Mouse (Mus musculus): ENCODE measurements around the gene Cplx2. TPM values are rescaled to one million over a fixed set of nuclear protein-coding genes. Genes with fewer than 3 reads are reported as not detected.

Gene Cplx2
- polyA plus RNA-seq, 1 experiment from 2014 or later: 26.8 TPM

- no peaks in the 10 kb centered on the region for H3K36me3 ChIP-seq
- H3K9ac ChIP-seq (replicated peaks): no peak overlapping the region
- no peaks in the 10 kb centered on the region for H3K27me3 ChIP-seq
- 61% methylated on average over 6 of the region's 6 CpGs for WGBS
- H3K4me3 ChIP-seq: no peak overlapping the region
- H3K27ac ChIP-seq (replicated peaks): no peak overlapping the region; the same call in 1 of the 2 replicates
- H3K9me3 ChIP-seq: no peaks in the 10 kb centered on the region
- ATAC-seq (replicated peaks): no peak
- H3K4me2 ChIP-seq (replicated peaks): no peak overlapping the region
- peaks cover 15% of the 10 kb centered on the region for H3K4me1 ChIP-seq
These were observed 34.1 kb upstream of the Cplx2 start for GRCm38 (mm10) chr13:54337058-54337457.

DNA sequence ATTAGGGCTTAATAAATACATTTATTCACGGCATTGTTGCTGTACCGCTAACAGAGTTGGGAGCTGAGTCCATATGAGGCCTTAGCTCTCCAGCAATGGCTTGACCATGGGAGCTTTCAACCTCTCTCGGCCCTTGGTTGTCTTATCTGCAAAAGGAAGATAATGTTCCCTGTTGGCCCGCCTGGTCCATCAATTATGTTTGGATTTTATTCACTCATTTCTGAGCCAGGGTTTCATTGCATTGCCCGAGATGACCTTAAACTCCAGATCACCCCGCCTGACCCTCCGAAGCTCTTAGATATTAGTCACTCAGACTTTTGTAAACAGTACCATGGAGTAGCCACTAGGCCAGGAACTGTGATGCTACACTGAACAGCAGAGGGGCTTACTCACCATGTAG lies 33.6 kb upstream of the Cplx2 start:
- Histone ChIP-seq H3K27ac (replicated peaks) (no peak overlapping the region; the same call in 1 of the 2 replicates), H3K4me3 (no peak overlapping the region), H3K9me3 (no peaks in the 10 kb centered on the region), H3K9ac (replicated peaks) (no peak overlapping the region), H3K27me3 (no peaks in the 10 kb centered on the region), H3K4me1 (peaks cover 10% of the 10 kb centered on the region), H3K4me2 (replicated peaks) (no peak overlapping the region), H3K36me3 (no peaks in the 10 kb centered on the region)
- ATAC-seq (replicated peaks): no peak
- 84% methylated on average over 7 of the region's 7 CpGs for WGBS

DNA sequence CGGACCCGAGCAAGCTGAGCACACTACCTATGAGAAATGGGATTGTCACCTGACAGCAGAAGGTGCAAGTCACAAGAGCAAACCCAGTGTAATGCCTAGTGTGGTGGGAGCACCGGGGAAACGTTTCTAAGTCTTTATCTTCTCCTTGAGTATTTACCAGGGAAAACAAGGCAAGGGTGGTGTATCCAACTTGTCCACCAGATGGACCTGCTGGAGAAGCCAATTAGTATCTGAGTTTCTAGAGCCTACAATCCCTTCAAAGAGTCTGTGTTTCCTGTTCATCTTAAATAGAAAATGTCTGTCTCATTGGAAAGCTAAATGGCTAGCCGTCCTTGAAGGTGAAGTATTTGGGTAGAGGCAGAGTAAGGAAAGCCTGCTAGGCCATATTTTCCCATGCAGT lies 32.3 kb upstream of the Cplx2 start:
- ATAC-seq (replicated peaks): no peak
- H3K36me3 ChIP-seq: no peaks in the 10 kb centered on the region
- WGBS: 86% methylated on average over 5 of the region's 5 CpGs
- no peak overlapping the region for H3K4me3 ChIP-seq
- H3K27ac ChIP-seq (replicated peaks): no peak overlapping the region
- no peaks in the 10 kb centered on the region for H3K27me3 ChIP-seq
- H3K4me2 ChIP-seq (replicated peaks): no peak overlapping the region
- peaks cover 8% of the 10 kb centered on the region; the same call in 1 of the 2 replicates for H3K4me1 ChIP-seq
- H3K9ac ChIP-seq (replicated peaks): no peak overlapping the region
- no peaks in the 10 kb centered on the region for H3K9me3 ChIP-seq

DNA sequence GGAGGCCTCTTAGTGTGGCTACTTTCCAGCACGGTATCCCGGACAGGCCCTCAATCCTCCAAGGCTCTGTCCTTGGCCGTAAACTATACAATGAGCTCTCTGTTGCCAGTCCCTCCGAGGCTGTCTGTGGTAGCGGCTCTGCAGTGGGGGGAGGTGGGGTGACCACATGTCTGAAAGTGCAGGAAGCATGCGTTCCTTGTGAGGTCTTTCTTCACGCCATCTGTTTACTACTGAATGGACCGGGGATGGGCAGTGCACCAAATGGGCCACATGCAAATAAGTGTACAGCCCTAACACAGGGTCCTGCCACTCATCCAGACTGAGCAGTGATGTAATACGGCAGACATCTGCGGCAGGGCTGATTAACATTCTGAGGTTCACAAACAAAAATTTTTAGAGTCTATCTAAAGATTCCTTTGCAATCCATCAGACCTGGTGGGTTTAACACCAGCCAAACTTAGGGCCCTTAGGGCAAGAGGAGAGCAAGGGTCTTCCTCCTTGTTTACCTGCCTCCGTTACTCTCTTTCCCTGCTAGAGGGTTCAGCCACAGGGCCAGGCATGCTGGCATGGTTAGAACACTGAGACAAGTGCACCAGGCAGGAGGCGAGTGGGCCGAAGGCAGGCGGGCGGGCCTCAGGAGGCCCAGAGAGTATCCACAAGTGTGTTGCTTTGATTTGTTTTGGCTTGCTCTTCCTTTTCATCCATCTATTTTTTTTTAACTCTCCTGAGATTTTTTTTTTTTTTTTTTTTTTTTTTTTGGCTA lies 25.1 kb upstream of the Cplx2 start:
- Histone ChIP-seq H3K27me3 (no peaks in the 10 kb centered on the region), H3K36me3 (no peaks in the 10 kb centered on the region), H3K4me3 (no peak overlapping the region), H3K9me3 (no peaks in the 10 kb centered on the region), H3K9ac (replicated peaks) (no peak overlapping the region), H3K27ac (replicated peaks) (peak overlapping the region; percentile 82), H3K4me1 (peaks cover 14% of the 10 kb centered on the region), H3K4me2 (replicated peaks) (no peak overlapping the region)
- ATAC-seq (replicated peaks): peak; percentile 94
- WGBS: 20% methylated on average over 15 of the region's 15 CpGs

DNA sequence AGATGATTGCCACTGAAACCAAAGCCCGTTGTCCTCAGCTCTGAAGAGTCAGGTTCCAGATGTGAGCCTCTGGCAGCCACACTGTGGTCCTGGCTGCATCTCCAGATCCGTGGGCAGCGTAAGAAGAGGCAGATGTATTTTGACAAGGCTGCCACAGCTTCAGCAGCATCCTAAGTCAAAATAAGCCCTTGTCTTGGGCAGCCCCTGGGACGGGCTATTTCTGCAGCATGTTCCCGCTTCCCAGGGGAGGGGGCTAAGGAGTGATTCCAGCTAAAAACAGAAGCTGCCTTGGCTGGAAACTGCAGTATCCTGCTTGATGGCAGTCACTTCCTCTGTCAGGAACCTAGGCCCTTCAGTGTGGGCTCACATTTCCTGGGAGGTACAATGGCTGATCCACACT lies 23.1 kb upstream of the Cplx2 start:
- no peak overlapping the region for H3K4me2 ChIP-seq (replicated peaks)
- H3K36me3 ChIP-seq: no peaks in the 10 kb centered on the region
- H3K4me1 ChIP-seq: peaks cover 14% of the 10 kb centered on the region
- no peaks in the 10 kb centered on the region for H3K27me3 ChIP-seq
- H3K9ac ChIP-seq (replicated peaks): no peak overlapping the region
- ATAC-seq (replicated peaks): no peak
- no peak overlapping the region for H3K27ac ChIP-seq (replicated peaks)
- H3K9me3 ChIP-seq: no peaks in the 10 kb centered on the region
- 85% methylated on average over 5 of the region's 5 CpGs for WGBS
- no peak overlapping the region for H3K4me3 ChIP-seq

DNA sequence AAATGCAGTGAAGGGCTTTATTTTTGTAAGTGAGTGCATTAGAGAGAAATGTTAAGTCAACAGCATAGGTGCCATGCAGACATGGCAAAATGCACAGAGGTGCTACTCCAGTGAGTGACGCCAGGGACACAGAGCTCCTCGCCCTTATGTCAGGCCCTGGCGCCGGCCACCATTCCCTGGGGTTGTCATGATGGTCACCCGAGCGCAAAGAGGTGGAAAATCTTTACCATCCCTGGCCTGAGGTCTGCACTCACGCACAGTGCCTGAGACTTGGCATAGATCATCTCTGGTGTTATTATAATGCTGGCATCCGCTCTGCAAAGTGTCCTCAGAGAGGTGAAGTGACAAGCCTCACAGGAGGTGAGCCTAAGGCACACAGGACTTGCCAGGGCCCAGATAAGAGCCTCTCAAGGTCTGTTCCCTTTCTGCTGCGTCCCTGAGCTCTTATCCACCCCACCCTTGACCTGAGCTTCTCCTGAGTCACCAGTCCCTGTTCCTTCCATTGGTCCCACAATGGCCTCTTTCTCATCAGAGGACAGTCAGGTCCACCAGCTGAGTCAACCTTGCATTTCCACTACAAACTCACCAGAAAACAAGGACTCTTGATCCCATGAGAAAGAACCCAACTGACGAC lies 21.9 kb upstream of the Cplx2 start:
- no peaks in the 10 kb centered on the region for H3K9me3 ChIP-seq
- no peak overlapping the region for H3K27ac ChIP-seq (replicated peaks)
- no peaks in the 10 kb centered on the region for H3K27me3 ChIP-seq
- no peak overlapping the region for H3K9ac ChIP-seq (replicated peaks)
- no peak for ATAC-seq (replicated peaks)
- H3K4me1 ChIP-seq: peaks cover 14% of the 10 kb centered on the region
- H3K4me3 ChIP-seq: no peak overlapping the region
- H3K4me2 ChIP-seq (replicated peaks): no peak overlapping the region
- WGBS: 90% methylated on average over 10 of the region's 10 CpGs
- no peaks in the 10 kb centered on the region for H3K36me3 ChIP-seq

- peaks cover 7% of the 10 kb centered on the region for H3K4me1 ChIP-seq
- 0 out of 2 replicates have a peak overlapping the region, but pooled peaks have one; percentile 27 for H3K27ac ChIP-seq (replicated peaks)
- 76% methylated on average over 4 of the region's 4 CpGs for WGBS
- no peak overlapping the region for H3K4me2 ChIP-seq (replicated peaks)
- no peak overlapping the region for H3K4me3 ChIP-seq
- no peak for ATAC-seq (replicated peaks)
- no peaks in the 10 kb centered on the region for H3K36me3 ChIP-seq
- H3K9me3 ChIP-seq: no peaks in the 10 kb centered on the region
- H3K9ac ChIP-seq (replicated peaks): no peak overlapping the region
- no peaks in the 10 kb centered on the region for H3K27me3 ChIP-seq
These were observed 13.7 kb upstream of the Cplx2 start for GRCm38 (mm10) chr13:54357420-54357819.

- H3K4me2 ChIP-seq (replicated peaks): no peak overlapping the region
- WGBS: 94% methylated on average over 6 of the region's 6 CpGs
- no peak overlapping the region for H3K27ac ChIP-seq (replicated peaks)
- no peak overlapping the region for H3K9ac ChIP-seq (replicated peaks)
- ATAC-seq (replicated peaks): no peak
- H3K4me3 ChIP-seq: no peak overlapping the region
- peaks cover 11% of the 10 kb centered on the region for H3K4me1 ChIP-seq
- no peaks in the 10 kb centered on the region for H3K9me3 ChIP-seq
- no peaks in the 10 kb centered on the region for H3K36me3 ChIP-seq
- no peaks in the 10 kb centered on the region for H3K27me3 ChIP-seq
These were observed 12.0 kb upstream of the Cplx2 start for GRCm38 (mm10) chr13:54359181-54359580.

DNA sequence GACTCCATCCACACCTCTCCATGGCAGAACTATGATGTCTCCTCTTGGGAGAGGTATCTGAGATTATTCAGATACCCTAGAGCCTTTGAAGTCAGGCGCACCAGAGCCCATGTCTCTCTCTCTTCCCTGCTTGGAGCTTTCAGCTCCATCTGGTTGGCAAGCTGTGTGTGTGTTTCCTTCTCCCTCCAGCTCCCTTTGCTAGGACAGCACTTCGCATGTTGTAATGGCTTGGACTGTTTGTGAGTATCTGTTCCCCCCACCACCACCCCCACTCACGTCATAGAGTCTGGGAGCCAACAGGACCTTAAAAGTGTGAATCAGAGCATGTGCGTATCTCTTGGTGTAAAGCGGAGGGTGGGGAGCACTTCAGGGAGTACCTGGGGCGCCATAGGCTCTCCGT lies 6.5 kb upstream of the Cplx2 start:
- Histone ChIP-seq H3K27ac (replicated peaks) (peak overlapping the region; percentile 62), H3K4me1 (peaks cover 20% of the 10 kb centered on the region), H3K9me3 (no peaks in the 10 kb centered on the region), H3K9ac (replicated peaks) (no peak overlapping the region), H3K4me3 (no peak overlapping the region), H3K4me2 (replicated peaks) (no peak overlapping the region), H3K36me3 (no peaks in the 10 kb centered on the region), H3K27me3 (no peaks in the 10 kb centered on the region)
- peak; percentile 63 for ATAC-seq (replicated peaks)
- 68% methylated on average over 7 of the region's 7 CpGs for WGBS

DNA sequence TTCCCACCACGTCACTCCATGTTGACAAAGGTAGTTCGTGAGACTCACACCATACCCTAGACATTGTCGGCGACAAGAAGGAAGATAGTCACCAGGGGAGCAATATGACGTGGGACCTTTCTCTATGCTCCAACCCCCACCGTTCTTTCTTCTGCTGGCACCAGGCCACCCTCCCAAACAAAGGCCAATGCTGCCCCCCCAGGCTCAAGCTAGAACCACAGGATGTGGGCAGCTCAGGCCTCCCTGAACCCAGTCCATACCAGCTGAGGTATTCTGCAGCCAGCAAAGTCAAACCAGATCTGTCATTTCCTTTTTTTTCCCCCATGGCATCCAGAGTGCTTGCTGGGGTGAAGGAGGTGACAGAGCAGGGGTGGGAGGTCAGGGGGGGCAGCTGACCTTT lies 3.4 kb upstream of the Cplx2 start:
- 77% methylated on average over 6 of the region's 6 CpGs for WGBS
- peaks cover 47% of the 10 kb centered on the region for H3K4me1 ChIP-seq
- H3K27ac ChIP-seq (replicated peaks): no peak overlapping the region

DNA sequence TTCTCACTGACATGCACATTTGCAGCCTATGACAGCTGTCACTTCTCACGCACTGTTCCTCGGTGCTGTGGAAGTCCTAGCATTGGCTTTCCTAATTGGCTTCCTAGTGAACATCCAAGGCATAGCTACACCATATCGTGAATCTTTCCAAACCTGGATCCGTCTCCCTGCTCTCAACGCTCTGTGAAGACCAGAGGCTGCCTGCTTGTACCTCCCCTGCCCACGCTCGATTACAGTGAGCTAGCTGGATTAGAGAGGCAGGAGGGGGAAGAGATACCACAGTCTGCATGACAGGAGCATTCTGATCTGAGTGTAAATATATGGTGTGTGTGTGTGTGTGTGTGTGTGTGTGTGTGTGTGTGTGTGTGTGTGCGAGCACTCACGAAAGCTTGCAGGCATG lies 3.0 kb upstream of the Cplx2 start:
- Histone ChIP-seq H3K27ac (replicated peaks) (no peak overlapping the region), H3K27me3 (no peaks in the 10 kb centered on the region), H3K9ac (replicated peaks) (no peak overlapping the region), H3K4me1 (peaks cover 51% of the 10 kb centered on the region), H3K4me3 (no peak overlapping the region), H3K9me3 (no peaks in the 10 kb centered on the region), H3K36me3 (no peaks in the 10 kb centered on the region), H3K4me2 (replicated peaks) (no peak overlapping the region)
- 68% methylated on average over 9 of the region's 9 CpGs for WGBS
- ATAC-seq (replicated peaks): no peak

More for the DNA sequence above, 3.4 kb upstream of the Cplx2 start:
- no peaks in the 10 kb centered on the region for H3K36me3 ChIP-seq
- H3K4me2 ChIP-seq (replicated peaks): no peak overlapping the region
- no peak for ATAC-seq (replicated peaks)
- H3K27me3 ChIP-seq: no peaks in the 10 kb centered on the region
- no peak overlapping the region for H3K4me3 ChIP-seq
- H3K9me3 ChIP-seq: no peaks in the 10 kb centered on the region
- H3K9ac ChIP-seq (replicated peaks): no peak overlapping the region

DNA sequence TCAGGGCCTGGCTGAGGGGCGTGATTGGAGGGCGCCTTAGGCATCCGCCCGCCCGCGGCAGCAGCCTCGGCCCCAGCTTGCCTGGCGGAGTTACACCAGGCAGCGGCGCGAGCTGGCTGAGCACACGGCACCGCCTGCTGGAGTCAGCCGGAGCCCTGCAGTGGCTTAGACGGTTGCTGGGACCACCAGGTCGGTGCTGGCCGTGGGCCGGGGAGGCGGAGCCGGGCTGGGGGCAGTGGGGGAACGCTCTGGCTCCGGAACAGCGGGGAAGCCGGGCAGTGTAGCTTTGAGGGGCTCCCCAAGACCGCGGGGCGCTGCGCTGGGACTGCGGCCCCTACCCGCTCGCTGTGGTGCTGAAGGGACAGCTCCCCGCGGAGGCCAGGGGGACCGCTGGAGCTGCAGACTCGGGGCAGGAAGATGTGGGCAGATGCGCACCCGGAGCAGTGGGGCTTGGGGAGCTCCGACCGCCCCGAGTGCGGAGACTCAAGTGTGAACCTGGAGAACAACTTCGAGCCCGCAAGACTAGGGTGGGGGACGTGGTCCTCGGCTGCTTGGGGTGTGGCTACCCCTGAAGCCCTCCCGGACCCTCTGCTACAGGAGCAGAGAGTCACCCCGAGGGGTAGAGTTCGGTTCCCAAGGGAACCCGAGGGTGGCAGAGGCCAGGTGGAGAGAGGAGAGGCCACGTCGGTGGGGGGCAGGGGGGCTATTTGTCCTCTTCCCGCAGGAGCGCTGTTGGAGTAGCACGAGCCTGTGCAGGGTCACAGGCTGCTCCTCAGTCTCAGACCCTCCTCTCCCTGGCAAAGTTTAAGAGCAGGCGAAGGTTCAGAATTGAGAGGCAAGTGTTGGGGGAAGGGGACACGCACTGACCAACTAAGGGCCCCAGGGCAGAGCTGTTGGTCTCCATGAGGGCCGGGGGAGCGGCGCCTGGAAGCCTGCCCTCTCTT lies 510 bp downstream of the Cplx2 start:
- no peaks in the 10 kb centered on the region for H3K27me3 ChIP-seq
- H3K4me1 ChIP-seq: peaks cover 51% of the 10 kb centered on the region
- H3K4me2 ChIP-seq (replicated peaks): peak overlapping the region; percentile 72
- under 1% methylated on average over 58 of the region's 59 CpGs for WGBS
- no peaks in the 10 kb centered on the region for H3K36me3 ChIP-seq
- H3K9ac ChIP-seq (replicated peaks): peak overlapping the region; percentile 66
- peak overlapping the region; percentile 54 for H3K4me3 ChIP-seq
- peak overlapping the region; percentile 92 for H3K27ac ChIP-seq (replicated peaks)
- H3K9me3 ChIP-seq: no peaks in the 10 kb centered on the region
- ATAC-seq (replicated peaks): peak; percentile 81

Data from forebrain, embryonic 15.5 days (tissue).